Mouse (Mus musculus): ENCODE measurements around the gene Cutal. TPM values are rescaled to one million over a fixed set of nuclear protein-coding genes. Genes with fewer than 3 reads are reported as not detected.
"Not testable (repeated sequence)": the region's sequence is repeated elsewhere in the genome, so short reads cannot be mapped to it uniquely, and the experiment has no call there.

Cutal gene
- polyA plus RNA-seq, 1 experiment from 2014 or later, result 0.57 TPM

DNA sequence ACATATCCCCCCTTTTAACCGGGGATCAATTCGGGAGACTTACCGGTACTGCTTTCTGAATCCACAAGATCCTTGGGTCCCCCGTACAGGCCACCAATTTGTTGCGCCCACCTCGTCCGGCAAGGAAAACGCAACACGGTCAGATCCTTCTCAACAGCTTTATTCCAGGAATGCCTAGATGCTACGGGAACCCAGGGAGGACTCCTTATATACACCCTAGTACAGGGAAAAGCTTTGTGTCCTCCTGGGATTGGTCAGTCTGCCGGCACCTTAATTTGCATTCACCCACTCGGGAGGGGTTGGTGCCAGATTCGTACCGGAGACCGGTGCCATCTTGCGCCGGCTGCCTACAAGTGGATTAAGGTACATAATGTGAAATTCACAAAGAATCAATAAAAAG lies 40.6 kb upstream of the Cutal start:
- TF ChIP-seq CTCF (IDR thresholded peaks at IDR 0.05; ENCODE audit: low read depth), result no peak
- no peak overlapping the region for H3K4me3 ChIP-seq (ENCODE audit: low read depth, low read length)
- WGBS, result 85% methylated on average over 17 of the region's 17 CpGs
- ATAC-seq (ENCODE audit: insufficient read depth) (no peak), DNase-seq (no peak)
- no peaks in the 10 kb centered on the region for H3K27me3 ChIP-seq (ENCODE audit: insufficient read depth, low read length)
- H3K4me1 ChIP-seq (ENCODE audit: insufficient read depth), result no peaks in the 10 kb centered on the region
- no peak overlapping the region for H3K9ac ChIP-seq
- no peak overlapping the region for H3K27ac ChIP-seq (ENCODE audit: low read depth)
- no peaks in the 10 kb centered on the region for H3K36me3 ChIP-seq (ENCODE audit: insufficient read depth)
- H3K4me2 ChIP-seq, result no peak overlapping the region
- no peaks in the 10 kb centered on the region; the same call in 1 of the 2 replicates for H3K9me3 ChIP-seq (ENCODE audit: low read depth, low read length)

DNA sequence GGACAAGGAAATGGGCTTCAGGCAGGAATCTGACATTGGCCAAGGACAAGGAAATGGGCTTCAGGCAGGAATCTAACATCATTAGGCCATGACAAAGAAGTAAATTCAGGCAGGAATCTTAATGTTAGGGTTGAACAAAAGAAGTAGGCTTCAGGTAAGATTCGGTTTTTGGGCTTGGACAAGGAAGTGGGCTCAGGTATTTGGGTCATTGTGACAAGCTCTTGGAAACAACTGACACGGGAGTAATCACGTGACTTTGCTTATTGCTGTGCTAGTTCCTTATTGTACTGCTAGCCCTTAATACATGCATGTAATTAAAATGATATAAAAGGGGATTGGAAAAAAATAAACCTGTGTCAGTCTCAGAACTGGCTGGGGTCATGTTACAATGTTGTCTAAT lies 38.5 kb upstream of the Cutal start:
- WGBS, result 73% methylated on average over 3 of the region's 3 CpGs
- DNase-seq (no peak), ATAC-seq (ENCODE audit: insufficient read depth) (no peak)
- Histone ChIP-seq H3K27me3 (ENCODE audit: insufficient read depth, low read length) (no peaks in the 10 kb centered on the region), H3K9ac (no peak overlapping the region), H3K4me1 (ENCODE audit: insufficient read depth) (no peaks in the 10 kb centered on the region), H3K36me3 (ENCODE audit: insufficient read depth) (no peaks in the 10 kb centered on the region), H3K9me3 (ENCODE audit: low read depth, low read length) (no peaks in the 10 kb centered on the region), H3K27ac (ENCODE audit: low read depth) (no peak overlapping the region), H3K4me3 (ENCODE audit: low read depth, low read length) (no peak overlapping the region), H3K4me2 (no peak overlapping the region)
- TF ChIP-seq CTCF (IDR thresholded peaks at IDR 0.05; ENCODE audit: low read depth), result no peak

DNA sequence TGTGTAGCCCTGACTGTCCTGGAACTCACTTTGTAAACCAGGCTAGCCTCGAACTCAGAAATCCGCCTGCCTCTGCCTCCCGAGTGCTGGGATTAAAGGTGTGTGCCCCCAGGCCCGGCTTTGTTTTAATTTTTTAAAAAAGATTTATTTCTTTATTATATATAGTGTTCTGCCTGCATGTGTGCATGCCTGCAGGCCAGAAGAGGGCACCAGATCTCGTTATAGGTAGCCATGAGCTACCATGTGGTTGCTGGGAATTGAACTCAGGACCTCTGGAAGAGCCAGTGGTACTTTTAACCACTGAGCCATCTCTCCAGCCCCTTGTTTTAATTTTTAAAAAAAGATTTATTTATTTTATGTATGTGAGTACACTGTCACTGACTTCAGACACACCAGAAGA lies 34.1 kb upstream of the Cutal start:
- ATAC-seq (ENCODE audit: insufficient read depth); H3K4me3 ChIP-seq (ENCODE audit: low read depth, low read length); H3K9me3 ChIP-seq (ENCODE audit: low read depth, low read length); H3K4me1 ChIP-seq (ENCODE audit: insufficient read depth); H3K9ac ChIP-seq; DNase-seq; H3K27me3 ChIP-seq (ENCODE audit: insufficient read depth, low read length); H3K27ac ChIP-seq (ENCODE audit: low read depth); H3K36me3 ChIP-seq (ENCODE audit: insufficient read depth); H3K4me2 ChIP-seq: not testable (repeated sequence)
- 0 out of 2 replicates have a peak, but pooled peaks have one; percentile 8 for TF ChIP-seq CTCF (IDR thresholded peaks at IDR 0.05; ENCODE audit: low read depth)
- WGBS, result 78% methylated on average over 5 of the region's 5 CpGs

DNA sequence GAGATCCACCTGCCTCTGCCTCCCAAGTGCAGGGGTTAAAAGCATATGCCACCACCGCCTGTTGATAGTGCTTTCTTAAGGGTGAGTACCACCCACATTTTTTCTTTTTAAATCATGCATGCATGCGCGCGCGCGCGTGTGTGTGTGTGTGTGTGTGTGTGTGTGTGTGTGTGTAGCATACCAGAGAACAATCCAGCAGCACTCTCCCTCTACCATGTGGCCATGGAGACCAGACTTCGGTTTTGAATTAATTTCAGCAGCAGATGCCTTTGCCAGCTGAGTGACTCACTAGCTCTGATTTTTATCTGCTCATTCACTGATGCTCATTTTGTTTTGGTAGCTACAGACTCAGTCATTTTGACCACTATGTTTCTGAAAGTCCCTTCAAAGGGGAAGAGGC lies 32.5 kb upstream of the Cutal start:
- Histone ChIP-seq H3K27me3 (ENCODE audit: insufficient read depth, low read length) (no peaks in the 10 kb centered on the region), H3K4me2 (no peak overlapping the region), H3K4me3 (ENCODE audit: low read depth, low read length) (no peak overlapping the region), H3K9ac (no peak overlapping the region), H3K36me3 (ENCODE audit: insufficient read depth) (no peaks in the 10 kb centered on the region), H3K27ac (ENCODE audit: low read depth) (no peak overlapping the region), H3K4me1 (ENCODE audit: insufficient read depth) (no peaks in the 10 kb centered on the region), H3K9me3 (ENCODE audit: low read depth, low read length) (no peaks in the 10 kb centered on the region)
- WGBS, result 85% methylated on average over 8 of the region's 8 CpGs
- TF ChIP-seq CTCF (IDR thresholded peaks at IDR 0.05; ENCODE audit: low read depth), result no peak
- DNase-seq (no peak), ATAC-seq (ENCODE audit: insufficient read depth) (no peak)

DNA sequence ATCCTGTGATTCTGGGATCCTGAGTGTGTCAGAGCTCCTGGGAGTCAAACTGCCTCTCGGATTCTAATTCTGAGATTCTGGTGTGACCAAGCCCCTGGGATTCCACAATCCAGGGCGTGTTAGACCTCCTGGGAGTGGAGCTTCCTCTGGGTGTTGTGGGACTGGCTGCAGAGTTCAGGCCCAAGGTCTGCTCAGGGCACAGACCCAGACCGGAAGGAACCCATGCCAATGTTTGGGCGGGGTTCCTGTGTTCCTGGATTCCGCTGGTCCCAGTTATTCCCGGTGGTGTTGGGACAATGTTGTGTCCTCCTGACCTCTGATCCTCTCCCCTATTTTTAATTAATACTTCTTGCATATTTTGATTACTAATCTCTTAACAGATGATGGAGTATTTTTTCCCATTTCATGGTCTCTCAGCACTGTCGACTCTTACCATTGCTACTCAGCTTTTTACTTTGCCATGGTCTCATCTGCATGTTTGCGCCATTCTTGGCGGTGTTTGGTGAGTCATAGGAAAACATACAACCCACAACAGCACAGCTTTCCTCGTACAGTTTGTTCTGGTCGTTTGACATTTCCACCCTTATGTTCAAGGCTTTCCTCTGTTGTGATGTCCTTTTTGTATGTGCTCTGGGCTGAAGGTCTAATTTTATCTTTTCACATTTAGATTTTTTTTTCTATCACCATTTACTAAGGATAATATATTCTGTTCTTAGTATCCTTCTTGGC lies 30.8 kb upstream of the Cutal start:
- no peaks in the 10 kb centered on the region for H3K4me1 ChIP-seq (ENCODE audit: insufficient read depth)
- no peak overlapping the region for H3K4me2 ChIP-seq
- H3K9me3 ChIP-seq (ENCODE audit: low read depth, low read length), result no peaks in the 10 kb centered on the region
- no peaks in the 10 kb centered on the region for H3K27me3 ChIP-seq (ENCODE audit: insufficient read depth, low read length)
- DNase-seq, result no peak
- TF ChIP-seq CTCF (IDR thresholded peaks at IDR 0.05; ENCODE audit: low read depth), result no peak
- no peak for ATAC-seq (ENCODE audit: insufficient read depth)
- H3K36me3 ChIP-seq (ENCODE audit: insufficient read depth), result no peaks in the 10 kb centered on the region
- H3K4me3 ChIP-seq (ENCODE audit: low read depth, low read length), result no peak overlapping the region
- no peak overlapping the region for H3K27ac ChIP-seq (ENCODE audit: low read depth)
- H3K9ac ChIP-seq, result no peak overlapping the region
- 72% methylated on average over 11 of the region's 11 CpGs for WGBS

DNA sequence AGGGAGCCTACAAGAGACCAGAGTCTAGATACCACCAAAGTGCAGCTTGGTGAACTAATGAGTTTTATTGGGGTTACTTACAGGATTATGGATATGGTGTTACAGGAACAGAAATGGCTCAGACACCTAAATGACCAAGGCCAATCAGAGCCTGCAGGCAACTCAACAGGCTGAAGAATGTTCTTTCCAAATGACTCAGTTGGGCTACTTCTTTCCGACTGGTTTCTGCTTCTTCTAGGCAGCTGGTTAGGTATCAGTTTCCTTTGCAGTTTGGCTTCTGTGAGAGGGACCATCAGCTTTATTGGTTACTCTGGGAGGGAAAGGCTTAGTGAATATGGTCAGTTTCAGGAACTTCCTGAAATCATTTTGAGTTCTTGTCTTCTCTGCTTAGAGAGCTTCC lies 26.5 kb upstream of the Cutal start:
- H3K9ac ChIP-seq, result no peak overlapping the region
- WGBS, result 75% methylated on average over 1 of the region's 1 CpGs
- DNase-seq (no peak), ATAC-seq (ENCODE audit: insufficient read depth) (no peak)
- H3K4me3 ChIP-seq (ENCODE audit: low read depth, low read length), result no peak overlapping the region
- H3K27ac ChIP-seq (ENCODE audit: low read depth), result no peak overlapping the region
- H3K4me2 ChIP-seq, result no peak overlapping the region
- H3K4me1 ChIP-seq (ENCODE audit: insufficient read depth), result no peaks in the 10 kb centered on the region
- no peak for TF ChIP-seq CTCF (IDR thresholded peaks at IDR 0.05; ENCODE audit: low read depth)
- H3K9me3 ChIP-seq (ENCODE audit: low read depth, low read length), result no peaks in the 10 kb centered on the region
- no peaks in the 10 kb centered on the region for H3K27me3 ChIP-seq (ENCODE audit: insufficient read depth, low read length)
- H3K36me3 ChIP-seq (ENCODE audit: insufficient read depth), result peaks cover 29% of the 10 kb centered on the region

DNA sequence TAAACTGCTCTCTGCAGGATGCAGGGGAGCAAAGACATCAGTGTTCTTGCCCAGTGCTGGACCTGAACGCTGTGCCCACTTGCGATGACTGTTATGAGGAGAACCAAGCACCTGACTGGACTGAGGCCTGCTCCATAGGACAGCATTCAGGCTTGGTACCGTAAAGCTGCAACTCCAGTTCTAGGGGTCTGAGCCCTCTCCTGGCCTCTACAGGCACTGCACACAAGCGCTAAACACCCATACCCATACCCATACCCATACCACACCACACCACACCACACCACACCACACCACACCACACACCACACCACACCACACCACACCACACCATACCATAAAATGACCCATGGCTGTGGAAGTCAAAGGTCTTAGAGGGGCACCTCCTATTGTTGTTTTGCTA lies 18.9 kb upstream of the Cutal start:
- Histone ChIP-seq H3K9me3 (ENCODE audit: low read depth, low read length) (no peaks in the 10 kb centered on the region), H3K4me3 (ENCODE audit: low read depth, low read length) (no peak overlapping the region), H3K36me3 (ENCODE audit: insufficient read depth) (peaks cover 92% of the 10 kb centered on the region), H3K9ac (no peak overlapping the region), H3K4me2 (no peak overlapping the region), H3K4me1 (ENCODE audit: insufficient read depth) (no peaks in the 10 kb centered on the region), H3K27me3 (ENCODE audit: insufficient read depth, low read length) (no peaks in the 10 kb centered on the region), H3K27ac (ENCODE audit: low read depth) (no peak overlapping the region)
- 88% methylated on average over 4 of the region's 4 CpGs for WGBS
- TF ChIP-seq CTCF (IDR thresholded peaks at IDR 0.05; ENCODE audit: low read depth), result peak; percentile 42
- ATAC-seq (ENCODE audit: insufficient read depth), result no peak
- no peak for DNase-seq
